In genomic region chr6:121617476-121617875, GRCm38 (mm10) we compare ENCODE assay signal across 23 mouse cellular contexts. TPM values are rescaled to one million over a fixed set of nuclear protein-coding genes. Genes with fewer than 3 reads are reported as not detected.
DNase-seq lines count a peak whose midpoint lies in the region; ATAC-seq and TF ChIP-seq lines count a peak whose summit lies in the region.
"Had no signal": no experiment of that assay in that cellular context is flagged by ENCODE, and none has a peak within 500 bp of the region (broad histone marks: within the 10 kb centered on the region; RNA-seq: fewer than 3 reads in every experiment).

No protein-coding gene starts in this region.

- H3K9me3 ChIP-seq in heart, embryonic 10.5 days: no peaks in the 10 kb centered on the region
- no peaks in the 10 kb centered on the region for H3K9me3 ChIP-seq in heart, embryonic 11.5 days (replicated peaks; ENCODE audit: control insufficient read depth, low read length)
- no peaks in the 10 kb centered on the region for H3K9me3 ChIP-seq in embryonic facial prominence, embryonic 10.5 days
- H3K9me3 ChIP-seq: embryonic facial prominence, embryonic 15.5 days; forebrain, embryonic 15.5 days; G1E; heart, embryonic 12.5 days had no signal

- peak; percentile 76 for DNase-seq in heart, embryonic 10.5 days (ENCODE audit: low spot score)
- peak; percentile 33 for DNase-seq in liver, adult 2 months (ENCODE audit: extremely low read depth, low read depth, low spot score)
- no peak for DNase-seq in liver
- DNase-seq in embryo, embryonic 10 days (ENCODE audit: low spot score): peak; percentile 50
- DNase-seq in embryonic facial prominence, embryonic 10.5 days (ENCODE audit: low spot score): peak; percentile 31
- DNase-seq in spleen, postnatal 10 days (ENCODE audit: low spot score in 2 of 2): no peak
- no peak for DNase-seq in left cerebral cortex, adult 2 months (ENCODE audit: extremely low spot score in 1 of 2, low spot score in 2 of 2)
- DNase-seq: adrenal gland, postnatal 14 days; B cell, adult 2 months; cerebellum, adult 11-12 months; cerebellum, adult 9-10 months; cerebellum, postnatal 36 days; gastrocnemius, postnatal 10 days; heart, adult 18-20 months had no signal

- H3K4me3 ChIP-seq in heart, embryonic 10.5 days: no peak overlapping the region
- H3K4me3 ChIP-seq in heart, embryonic 11.5 days (ENCODE audit: low read depth, low read length): no peak overlapping the region
- H3K4me3 ChIP-seq in liver, adult 2 months (ENCODE audit: insufficient read depth, low read depth, low read length): no peak overlapping the region
- no peak overlapping the region for H3K4me3 ChIP-seq in embryonic facial prominence, embryonic 10.5 days
- H3K4me3 ChIP-seq in left cerebral cortex, adult 2 months: no peak overlapping the region
- H3K4me3 ChIP-seq: embryonic facial prominence, embryonic 15.5 days; erythroblast, embryonic 14.5 days; forebrain, embryonic 15.5 days; heart, embryonic 12.5 days had no signal

- no peak overlapping the region for H3K9ac ChIP-seq in heart, embryonic 11.5 days (ENCODE audit: low read depth, low read length)
- H3K9ac ChIP-seq in liver, adult 2 months (ENCODE audit: low read depth, low read length): no peak overlapping the region
- H3K9ac ChIP-seq: embryonic facial prominence, embryonic 15.5 days; forebrain, embryonic 15.5 days; heart, embryonic 12.5 days had no signal

- H3K36me3 ChIP-seq in heart, embryonic 10.5 days: no peaks in the 10 kb centered on the region
- H3K36me3 ChIP-seq in heart, embryonic 11.5 days (ENCODE audit: control insufficient read depth, insufficient read depth, low read length): no peaks in the 10 kb centered on the region
- H3K36me3 ChIP-seq in liver, adult 2 months (ENCODE audit: control insufficient read depth, insufficient read depth, low read length): no peaks in the 10 kb centered on the region
- H3K36me3 ChIP-seq in embryonic facial prominence, embryonic 10.5 days (replicated peaks): no peaks in the 10 kb centered on the region
- H3K36me3 ChIP-seq: embryonic facial prominence, embryonic 15.5 days; forebrain, embryonic 15.5 days; G1E; heart, embryonic 12.5 days had no signal

- ATAC-seq in heart, embryonic 11.5 days (replicated peaks; ENCODE audit: insufficient number of reproducible peaks, low FRiP score, low TSS enrichment): no peak
- ATAC-seq: CD4-positive, CD25-positive, alpha-beta regulatory T cell, adult 4 months; forebrain, embryonic 15.5 days; hindbrain, embryonic 16.5 days; inflammation-experienced regulatory T-cells, adult 6 months had no signal

- WGBS in heart, embryonic 10.5 days: 29% methylated on average over 3 of the region's 3 CpGs
- WGBS in heart, embryonic 11.5 days (ENCODE audit: insufficient replicate concordance): 29% methylated on average over 3 of the region's 3 CpGs
- WGBS in liver, adult 2 months: 24% methylated on average over 3 of the region's 3 CpGs
- 20% methylated on average over 3 of the region's 3 CpGs for WGBS in embryonic facial prominence, embryonic 10.5 days

- no peaks in the 10 kb centered on the region for H3K79me2 ChIP-seq in liver, adult 2 months (ENCODE audit: control insufficient read depth, insufficient read depth, low read length)

- H3K27ac ChIP-seq in heart, embryonic 10.5 days: no peak overlapping the region
- no peak overlapping the region for H3K27ac ChIP-seq in heart, embryonic 11.5 days (ENCODE audit: low read depth, low read length)
- H3K27ac ChIP-seq in liver, adult 2 months (replicated peaks; ENCODE audit: insufficient read depth, low read depth, low read length): no peak overlapping the region
- H3K27ac ChIP-seq in embryonic facial prominence, embryonic 10.5 days (replicated peaks): peak overlapping the region; percentile 35; the same call in 1 of the 2 replicates
- H3K27ac ChIP-seq in left cerebral cortex, adult 2 months: no peak overlapping the region
- H3K27ac ChIP-seq: embryonic facial prominence, embryonic 15.5 days; forebrain, embryonic 15.5 days had no signal

- H3K4me1 ChIP-seq in heart, embryonic 10.5 days: peaks cover 5% of the 10 kb centered on the region; the same call in 1 of the 2 replicates
- H3K4me1 ChIP-seq in heart, embryonic 11.5 days (ENCODE audit: control insufficient read depth, insufficient read depth, low read length): no peaks in the 10 kb centered on the region
- no peaks in the 10 kb centered on the region; the same call in 1 of the 2 replicates for H3K4me1 ChIP-seq in liver, adult 2 months (ENCODE audit: control insufficient read depth, insufficient read depth, low read length)
- peaks cover 8% of the 10 kb centered on the region for H3K4me1 ChIP-seq in embryonic facial prominence, embryonic 10.5 days
- H3K4me1 ChIP-seq: embryonic facial prominence, embryonic 15.5 days; forebrain, embryonic 15.5 days; heart, embryonic 12.5 days had no signal

- intact Hi-C loops in left cerebral cortex, adult 2 months (cut with DNase I): no loop called here

- no peaks in the 10 kb centered on the region for H3K27me3 ChIP-seq in heart, embryonic 10.5 days (ENCODE audit: insufficient read depth, poor library complexity, severe bottlenecking)
- no peaks in the 10 kb centered on the region for H3K27me3 ChIP-seq in heart, embryonic 11.5 days (ENCODE audit: control insufficient read depth, insufficient read depth, low read length)
- no peaks in the 10 kb centered on the region for H3K27me3 ChIP-seq in liver, adult 2 months (ENCODE audit: control insufficient read depth, insufficient read depth, low read length)
- H3K27me3 ChIP-seq in embryonic facial prominence, embryonic 10.5 days (replicated peaks; ENCODE audit: low read depth, poor library complexity, severe bottlenecking): no peaks in the 10 kb centered on the region
- H3K27me3 ChIP-seq: embryonic facial prominence, embryonic 15.5 days; forebrain, embryonic 15.5 days; heart, embryonic 12.5 days had no signal

- no peak for TF ChIP-seq CTCF in liver, adult 2 months (IDR thresholded peaks at IDR 0.05; ENCODE audit: low read depth, low read length)
- no peak for TF ChIP-seq CTCF in left cerebral cortex, adult 2 months (IDR thresholded peaks at IDR 0.05)

- no peak for TF ChIP-seq POLR2A in liver, adult 2 months (IDR thresholded peaks at IDR 0.05; ENCODE audit: extremely low read depth, insufficient read depth, low read length)

- H3K4me2 ChIP-seq in heart, embryonic 11.5 days: no peak overlapping the region
- H3K4me2 ChIP-seq: embryonic facial prominence, embryonic 15.5 days; forebrain, embryonic 15.5 days; heart, embryonic 12.5 days had no signal

RNA-seq across cellular contexts. Expression of gene A2m, which starts 17.7 kb away (rescaled TPM):
- polyA plus RNA-seq in heart, embryonic 10.5 days (2016; fragmentation: Nextera tagmentation; extraction: Ambion mirVana): 1.7 TPM in 2 replicates
- 1.2 and 1.3 TPM in 2 replicates for polyA plus RNA-seq in heart, embryonic 11.5 days (2014; fragmentation: Nextera tagmentation; extraction: Ambion mirVana)
- 0.07 and 0.09 TPM in 2 replicates for total RNA-seq in liver, adult 2 months (2014; rRNA removed)
- polyA plus RNA-seq in liver, adult 2 months (2012; rRNA removed): 0.04 TPM in 1 of 2 replicates, not detected in the other
- 1.7 and 2.3 TPM in 2 replicates for polyA plus RNA-seq in embryonic facial prominence, embryonic 10.5 days (2016; fragmentation: Nextera tagmentation; extraction: Ambion mirVana)
- total RNA-seq in left cerebral cortex, adult 2 months (2021): 1 to 10 TPM; 2.6 to 2.9 TPM
- polyA plus RNA-seq: G1E; inflammation-experienced regulatory T-cells, adult 6 months had no signal

Comparison
In these comparisons a context has a peak if more than half of its experiments do, and no peak if none do; other contexts are left out.
1. DNase-seq: peak in heart, embryonic 10.5 days (single experiment), liver, adult 2 months (single experiment), embryo, embryonic 10 days (single experiment) and embryonic facial prominence, embryonic 10.5 days (single experiment); none in liver (single experiment), spleen, postnatal 10 days (0 of 2) and left cerebral cortex, adult 2 months (0 of 2).